Mouse (Mus musculus): ENCODE results near the gene Ints14.
A peak's percentile ranks its signal among the peaks of the same experiment; 100 is the strongest.

Gene Ints14

DNA sequence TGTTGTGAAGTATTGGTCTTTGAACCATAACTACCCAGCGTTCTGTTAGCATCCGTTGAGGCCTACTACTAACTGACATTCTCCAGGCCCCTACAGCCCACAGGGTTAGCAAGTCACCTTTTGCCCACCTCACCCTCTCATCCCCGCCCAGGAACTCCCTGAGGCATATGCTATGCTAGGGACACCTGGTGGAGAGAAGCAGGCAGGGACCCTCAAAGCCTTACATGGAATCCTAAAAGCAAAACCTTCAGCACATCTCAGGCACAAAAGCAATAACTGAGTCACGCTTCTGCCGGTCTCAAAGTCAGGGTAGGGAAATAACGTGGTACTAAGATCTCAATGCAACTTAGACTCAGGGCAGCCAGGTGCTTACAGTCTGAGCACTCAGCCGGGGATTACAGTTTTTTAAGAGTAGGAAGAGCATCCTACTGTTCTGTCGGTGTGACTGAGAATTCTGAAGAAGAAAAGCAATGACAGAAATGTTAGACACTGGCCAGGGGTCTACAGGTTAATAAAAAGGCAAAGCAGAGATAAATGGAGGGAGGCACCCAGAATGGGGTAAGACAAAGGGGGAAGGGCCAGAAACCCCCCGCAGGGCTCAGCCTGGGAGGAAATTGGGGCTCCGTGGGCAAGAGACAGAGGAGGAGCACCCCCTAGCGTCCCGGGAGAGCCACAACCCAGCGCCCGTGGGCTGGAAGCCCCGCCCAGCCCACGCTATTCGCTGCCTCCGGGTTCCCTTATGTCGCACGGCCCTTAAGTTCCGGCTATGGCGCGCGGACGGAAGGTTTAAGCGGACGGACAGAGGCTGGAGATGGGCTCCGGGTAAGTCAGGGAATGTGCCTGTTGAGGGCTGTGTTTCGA lies at the start of gene Ints14:
Gene Ints14 (plus strand): TSS at position 789 of the 861 bp plus-strand sequence.
- DNase-seq (ENCODE audit: low read depth, low spot score), result peak; percentile 98

DNA sequence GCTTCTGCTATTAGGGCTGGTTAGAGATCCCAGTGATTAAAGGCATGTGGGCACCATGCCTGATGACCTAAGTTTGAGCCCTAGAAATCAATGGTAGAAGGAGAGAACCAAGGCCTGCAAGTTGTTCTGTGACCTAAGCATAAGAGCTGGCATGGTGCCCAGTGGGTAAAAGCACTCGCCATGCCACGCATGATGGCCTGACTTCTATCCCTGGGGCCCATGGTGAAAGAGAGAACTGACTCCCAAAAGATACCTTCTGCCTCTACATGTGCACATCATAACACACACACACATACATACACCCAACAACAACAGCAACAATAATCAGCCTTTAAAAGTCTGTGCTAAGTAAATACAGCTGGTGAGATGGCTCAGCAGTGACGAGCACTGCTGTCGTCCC lies 47.3 kb upstream of the Ints14 start:
- DNase-seq (ENCODE audit: low read depth, low spot score), result no peak

DNA sequence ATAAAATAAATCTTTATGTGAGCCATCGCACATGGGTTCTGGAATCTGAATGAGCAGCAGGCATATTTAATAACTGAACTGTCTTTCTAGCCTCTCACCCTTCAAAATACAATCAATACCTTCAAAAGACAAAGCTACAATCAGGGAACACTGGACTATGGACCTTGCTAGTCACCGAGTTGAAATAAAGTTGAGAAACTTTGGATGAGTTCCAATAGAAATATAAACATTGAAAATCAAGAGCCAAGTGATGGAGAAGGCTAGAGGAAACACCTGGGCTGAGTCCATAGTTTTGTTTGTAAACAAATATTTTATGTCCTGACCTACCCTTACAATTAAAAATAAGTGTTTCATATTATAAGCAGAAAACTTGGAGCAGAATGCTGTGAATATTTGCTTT lies 46.7 kb upstream of the Ints14 start:
- no peak for DNase-seq (ENCODE audit: low read depth, low spot score)

DNA sequence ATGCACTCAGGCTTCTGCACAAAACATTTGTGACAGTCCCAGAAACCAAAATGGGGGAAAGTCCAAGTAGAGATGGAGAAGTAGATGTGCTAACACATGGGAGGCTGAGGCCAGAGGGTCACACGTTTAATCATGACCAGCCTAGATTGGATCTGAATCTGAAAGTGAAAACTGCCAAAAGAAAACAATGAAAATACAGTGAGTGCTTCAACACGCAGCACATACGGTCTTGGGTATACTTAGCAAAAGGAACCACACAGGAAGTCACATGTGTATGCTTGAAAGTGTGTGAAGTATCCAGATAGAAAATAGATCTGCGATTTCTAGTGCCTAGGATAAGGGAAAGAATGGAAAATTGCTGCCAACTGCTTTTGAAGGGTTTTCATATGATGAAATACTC lies 46.1 kb upstream of the Ints14 start:
- no peak for DNase-seq (ENCODE audit: low read depth, low spot score)

DNA sequence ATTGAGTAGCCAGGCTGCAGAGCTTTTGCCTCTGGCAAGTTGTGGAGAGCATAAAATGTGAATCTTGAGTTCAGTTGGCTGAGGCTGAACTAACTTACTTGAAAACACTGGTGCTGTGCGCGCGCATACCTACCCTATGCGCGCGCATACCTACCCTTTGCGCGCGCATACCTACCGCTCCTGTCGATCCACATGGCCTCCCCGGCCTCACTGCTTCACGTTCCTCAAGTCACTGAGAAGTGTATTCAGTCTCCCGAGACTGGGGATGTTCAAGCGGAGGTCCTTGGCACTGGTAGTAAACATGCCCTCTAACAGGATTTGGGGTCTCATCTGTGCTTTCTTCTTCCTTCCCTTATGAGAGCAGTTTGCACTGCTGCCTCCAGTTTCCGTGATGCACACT lies 42.1 kb upstream of the Ints14 start:
- no peak for DNase-seq (ENCODE audit: low read depth, low spot score)

DNA sequence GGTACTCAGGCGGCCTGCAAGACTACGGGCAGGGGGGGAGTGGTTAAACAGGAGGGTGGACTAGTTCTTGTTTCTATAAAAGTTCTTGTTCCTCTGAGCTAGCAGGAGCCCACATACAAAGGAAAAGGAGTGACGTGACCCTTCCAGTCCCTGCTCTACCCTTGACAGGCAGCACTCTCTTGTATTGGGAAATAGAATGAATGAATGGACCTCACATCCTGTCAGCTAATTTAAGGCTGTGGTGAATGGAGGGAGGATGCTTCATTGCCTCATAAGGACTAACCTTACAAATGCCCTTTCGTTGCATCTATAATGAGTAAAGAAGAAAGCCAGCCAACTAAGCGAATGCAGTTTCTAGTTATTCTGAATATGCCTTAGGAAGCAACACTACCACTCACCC lies 34.9 kb upstream of the Ints14 start:
- DNase-seq (ENCODE audit: low read depth, low spot score), result no peak

DNA sequence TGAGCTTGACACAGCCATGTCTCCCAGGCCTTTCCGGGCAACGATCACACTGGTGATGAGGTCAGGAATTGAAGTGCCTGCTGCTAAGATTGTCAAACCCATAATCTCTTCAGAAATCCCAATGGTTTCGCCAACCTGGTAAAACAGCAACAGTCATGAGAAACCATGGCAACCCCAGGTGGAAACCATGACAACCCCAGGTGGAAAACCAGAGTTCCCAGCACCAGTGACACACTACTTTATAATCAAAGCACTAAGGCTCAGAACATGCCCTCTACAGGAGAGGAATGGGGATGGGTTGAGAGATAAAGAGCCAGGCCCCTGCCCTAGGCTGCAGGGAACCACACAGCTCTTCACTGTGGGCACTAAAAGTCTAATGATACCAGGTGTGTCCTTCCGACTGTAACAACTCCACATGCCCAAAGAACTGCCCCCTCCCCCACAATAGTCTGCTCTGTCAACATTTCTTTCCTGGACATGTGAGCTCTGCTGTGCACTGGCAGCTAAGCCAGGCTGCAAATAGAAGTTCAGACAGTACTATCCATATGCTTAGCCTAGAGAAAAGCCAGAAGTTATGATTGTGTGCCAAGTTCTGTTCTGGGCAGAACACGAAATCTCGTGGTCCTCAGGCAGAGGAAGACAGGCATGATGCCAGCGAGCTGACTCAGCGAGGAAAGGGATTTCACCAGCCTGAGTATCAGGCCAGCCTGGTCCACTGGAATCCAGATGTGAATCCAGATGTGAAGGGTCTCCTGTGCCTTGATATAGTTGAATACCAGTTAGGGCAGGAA lies 34.3 kb upstream of the Ints14 start:
- peak; percentile 94 for DNase-seq (ENCODE audit: low read depth, low spot score)

DNA sequence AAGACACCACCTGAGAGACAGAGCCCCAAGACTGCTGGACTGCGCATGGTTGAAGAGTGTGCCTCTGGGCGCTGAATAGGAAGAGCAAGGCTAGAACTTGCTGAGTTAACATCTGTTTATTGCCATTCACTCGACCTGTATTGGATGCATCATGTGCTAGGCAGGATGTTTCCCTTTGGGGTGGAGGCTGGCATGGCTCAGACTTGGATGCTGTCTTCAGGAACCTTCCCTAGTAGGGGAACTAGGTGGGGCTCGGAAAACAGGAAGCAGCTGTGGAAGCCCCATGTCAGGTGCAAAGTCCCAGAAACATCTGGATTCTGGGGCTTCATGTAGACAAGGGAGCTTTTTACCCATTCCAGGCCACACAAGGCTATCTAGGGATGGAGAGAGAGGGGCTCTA lies 30.4 kb upstream of the Ints14 start:
- no peak for DNase-seq (ENCODE audit: low read depth, low spot score)

DNA sequence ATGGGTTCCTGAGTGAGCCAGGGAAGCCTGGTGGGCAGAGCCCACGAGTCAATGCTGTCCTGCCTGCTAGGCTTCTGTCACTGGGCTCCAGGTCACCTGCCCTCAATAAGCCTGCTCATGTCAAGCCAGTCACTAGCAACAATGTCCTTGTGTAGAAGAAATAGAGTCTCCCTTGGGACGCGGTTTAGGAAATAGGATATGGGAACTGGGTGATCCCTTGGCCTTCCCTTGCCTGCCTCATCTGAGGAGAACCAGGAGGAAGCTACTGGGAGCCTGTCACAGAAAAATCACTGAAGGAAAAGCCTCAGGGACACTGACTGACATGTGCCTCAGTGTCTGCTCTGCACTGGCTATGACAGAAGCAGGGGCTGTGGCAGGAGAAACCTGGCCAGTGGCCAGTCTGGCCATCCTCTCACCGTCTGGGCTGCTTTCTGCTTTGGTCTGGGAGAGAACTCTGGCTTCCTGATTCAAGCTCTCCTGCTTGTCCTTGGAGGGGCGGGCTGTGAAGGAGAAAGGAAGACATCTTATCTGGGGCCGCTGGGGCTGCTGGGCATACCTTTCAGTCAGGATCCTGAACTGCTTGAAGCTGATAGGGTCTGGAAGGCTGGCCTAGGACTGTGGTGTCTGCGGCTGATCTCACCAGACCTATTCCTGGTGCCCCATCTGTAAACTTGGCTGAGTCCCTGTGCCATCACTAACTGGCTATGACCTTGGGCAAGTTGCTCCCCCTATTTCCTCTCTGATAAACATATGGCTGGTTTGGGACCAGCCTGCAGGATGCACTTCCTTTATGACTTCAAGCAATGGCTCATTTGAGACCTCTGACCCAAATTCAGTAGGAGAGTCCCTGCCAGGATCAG lies 28.7 kb upstream of the Ints14 start:
- DNase-seq (ENCODE audit: low read depth, low spot score), result peak; percentile 26

DNA sequence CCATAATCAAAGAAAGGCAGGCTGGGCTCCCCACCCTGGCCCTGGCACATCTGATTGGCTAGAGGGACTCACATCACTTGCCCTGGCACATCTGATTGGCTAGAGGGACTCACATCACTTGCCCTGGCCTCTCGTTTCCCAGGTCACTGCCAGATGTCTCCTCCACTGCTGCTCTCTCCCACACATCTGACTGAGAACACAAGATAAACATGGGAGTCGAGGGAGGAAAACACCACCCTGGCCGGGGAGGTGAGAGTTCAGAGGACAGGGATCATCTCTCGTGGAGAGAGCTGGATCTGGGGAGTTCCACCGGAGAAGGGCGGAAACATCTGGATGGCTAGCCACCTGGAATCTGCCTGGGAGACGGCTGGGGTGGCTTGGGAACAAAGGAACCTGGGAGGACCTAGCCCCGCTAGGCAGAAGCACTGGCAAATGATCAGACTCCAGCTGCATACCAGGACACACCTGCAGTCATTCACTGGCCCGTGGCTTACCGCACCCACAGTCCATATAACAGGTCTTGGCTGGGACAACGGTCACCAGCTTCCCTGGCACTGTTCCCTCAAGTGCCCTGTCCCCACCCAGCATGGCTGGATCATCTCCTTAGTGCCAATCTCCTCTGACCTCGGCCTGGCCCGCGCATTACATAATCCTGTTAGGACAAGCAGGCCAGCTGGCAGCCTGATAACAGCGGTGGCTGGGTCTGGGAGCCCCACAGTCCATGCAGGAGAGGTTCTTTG lies 26.5 kb upstream of the Ints14 start:
- peak; percentile 45 for DNase-seq (ENCODE audit: low read depth, low spot score)

DNA sequence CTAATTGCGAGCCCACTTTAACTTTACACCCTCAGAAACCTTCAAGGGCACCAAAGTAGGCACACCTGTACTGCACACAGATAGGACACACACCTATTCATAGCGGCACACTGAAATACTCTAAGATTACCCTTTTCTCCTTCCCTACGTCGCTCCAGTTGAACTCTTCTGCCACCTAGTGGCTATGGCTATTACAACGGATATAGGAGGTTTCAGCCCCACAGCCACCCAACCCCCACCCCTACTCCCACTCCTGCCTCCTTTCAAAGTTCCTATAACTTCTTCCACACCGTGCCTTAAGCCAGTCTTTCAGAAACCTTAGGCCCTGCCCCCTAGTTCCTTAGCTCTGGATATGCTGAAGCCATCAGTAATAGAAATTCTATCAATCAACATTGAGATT lies 24.2 kb upstream of the Ints14 start:
- DNase-seq (ENCODE audit: low read depth, low spot score), result peak; percentile 74

DNA sequence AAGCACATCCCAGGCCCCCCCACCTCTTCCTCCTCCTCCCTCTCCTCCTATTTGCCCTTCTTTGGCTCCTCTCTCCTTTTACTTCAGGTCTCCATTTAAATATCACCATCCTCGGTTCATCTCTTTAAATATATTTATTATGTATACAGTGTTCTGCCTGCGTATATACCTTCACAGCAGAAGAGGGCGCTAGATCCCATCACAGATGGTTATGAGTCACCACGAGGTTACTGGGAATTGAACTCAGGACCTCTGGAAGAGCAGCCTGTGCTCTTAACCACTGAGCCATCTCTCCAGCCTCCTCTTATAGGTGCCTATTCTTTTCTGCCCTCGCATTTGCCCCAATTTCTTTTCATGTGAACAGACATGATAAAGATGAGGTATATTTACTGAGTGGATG lies 23.2 kb upstream of the Ints14 start:
- no peak for DNase-seq (ENCODE audit: low read depth, low spot score)

DNA sequence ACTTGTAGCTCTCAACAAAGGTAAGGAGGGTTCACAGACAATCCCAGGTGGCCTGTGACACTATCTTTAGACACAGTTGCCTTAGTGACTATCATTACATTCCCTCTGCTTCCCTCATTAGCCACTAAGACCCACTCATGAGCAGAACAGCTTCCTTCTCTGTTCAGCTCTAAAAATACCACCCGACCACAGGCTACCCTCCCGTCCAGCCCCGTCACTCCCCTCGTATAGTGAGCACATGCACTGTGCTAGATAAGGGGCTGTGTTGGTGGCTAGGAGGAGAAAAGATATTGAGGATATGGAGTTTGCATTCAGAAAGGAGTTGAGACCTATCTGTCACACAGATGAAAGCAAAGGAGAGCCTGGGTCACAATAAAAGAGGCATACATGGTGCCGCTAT lies 22.2 kb upstream of the Ints14 start:
- no peak for DNase-seq (ENCODE audit: low read depth, low spot score)

DNA sequence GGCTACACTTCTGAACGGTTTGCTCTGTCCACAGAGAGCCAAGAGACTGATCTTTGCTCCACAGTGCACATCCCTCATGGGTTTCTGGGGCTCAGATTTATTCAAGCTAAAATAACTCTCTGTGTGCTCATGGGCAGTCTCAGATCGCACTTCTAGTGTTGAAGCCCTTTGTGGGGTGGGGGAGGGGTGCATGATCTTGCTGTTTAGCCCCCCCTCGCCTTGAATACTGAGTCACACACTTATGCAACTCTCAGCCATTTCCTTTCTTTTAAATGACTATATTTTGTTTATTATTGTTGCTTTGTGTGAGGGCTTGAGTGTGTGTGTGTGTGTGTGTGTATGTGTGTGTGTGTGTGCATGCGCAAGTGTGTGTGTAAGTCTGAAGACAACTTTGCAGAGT lies 21.4 kb upstream of the Ints14 start:
- DNase-seq (ENCODE audit: low read depth, low spot score), result no peak

DNA sequence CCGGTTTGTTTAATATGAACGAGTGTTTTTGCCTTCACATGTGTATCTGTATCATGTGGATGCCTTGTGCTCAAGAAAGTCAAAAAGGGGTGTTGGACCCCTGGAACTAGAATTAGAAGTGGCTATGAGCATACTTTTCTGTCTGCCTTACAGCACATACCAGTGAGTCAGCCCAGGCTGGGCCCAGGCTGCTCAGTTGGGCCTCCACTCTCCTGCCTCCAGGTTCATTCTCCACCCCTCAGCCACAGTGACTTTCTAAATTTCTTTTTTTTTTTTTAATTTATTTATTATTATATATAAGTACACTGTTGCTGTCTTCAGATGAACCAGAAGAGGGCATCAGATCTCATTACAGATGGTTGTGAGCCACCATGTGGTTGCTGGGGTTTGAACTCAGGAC lies 20.9 kb upstream of the Ints14 start:
- no peak for DNase-seq (ENCODE audit: low read depth, low spot score)

DNA sequence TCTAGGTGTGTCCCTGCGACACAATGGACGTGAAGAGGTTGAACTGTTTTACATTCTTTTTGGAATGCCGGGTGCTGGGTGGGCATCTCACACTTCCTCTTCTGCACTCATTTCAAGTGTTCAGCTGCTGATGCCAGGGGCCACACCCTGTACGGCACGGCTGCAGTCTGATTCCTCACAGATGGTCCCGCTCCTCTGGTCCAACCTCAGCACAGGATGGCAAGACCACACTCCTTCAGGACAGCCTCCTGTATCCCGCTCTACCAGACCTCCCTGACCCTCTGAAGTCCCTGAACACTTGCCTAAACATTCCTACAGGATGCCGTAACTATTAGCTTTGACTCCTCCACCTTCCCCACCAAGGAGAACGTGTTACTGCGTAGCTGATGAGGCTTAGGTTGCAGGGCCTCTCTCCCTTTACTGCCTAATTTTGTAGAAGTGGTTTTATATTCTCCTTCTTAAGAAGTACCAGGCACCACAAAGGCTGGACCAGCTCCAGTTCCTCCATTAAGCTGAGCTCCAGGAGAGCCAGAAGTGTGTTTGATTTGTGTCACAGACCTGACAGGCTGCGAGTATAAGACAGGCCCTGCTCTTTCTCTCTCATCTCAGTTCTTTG lies 19.9 kb upstream of the Ints14 start:
- no peak for DNase-seq (ENCODE audit: low read depth, low spot score)

DNA sequence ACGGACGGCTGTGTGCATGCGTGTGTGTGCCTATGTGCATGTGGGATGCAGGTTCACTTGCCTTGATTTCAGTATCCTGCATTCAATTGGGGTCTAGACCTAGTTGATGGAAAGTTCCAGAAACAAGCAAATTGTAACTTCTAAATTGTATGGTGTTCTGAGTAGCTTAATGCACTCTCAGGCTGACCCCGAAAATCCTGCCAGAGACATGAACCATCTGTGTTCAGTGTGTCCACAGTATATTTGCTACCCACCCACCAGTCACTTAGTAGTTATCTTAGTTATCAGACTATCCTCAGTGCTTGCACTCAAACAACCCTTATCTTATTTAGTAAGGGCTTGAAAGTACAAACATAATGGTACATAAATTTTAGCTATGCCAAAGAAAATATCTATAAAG lies 19.1 kb upstream of the Ints14 start:
- DNase-seq (ENCODE audit: low read depth, low spot score), result no peak

DNA sequence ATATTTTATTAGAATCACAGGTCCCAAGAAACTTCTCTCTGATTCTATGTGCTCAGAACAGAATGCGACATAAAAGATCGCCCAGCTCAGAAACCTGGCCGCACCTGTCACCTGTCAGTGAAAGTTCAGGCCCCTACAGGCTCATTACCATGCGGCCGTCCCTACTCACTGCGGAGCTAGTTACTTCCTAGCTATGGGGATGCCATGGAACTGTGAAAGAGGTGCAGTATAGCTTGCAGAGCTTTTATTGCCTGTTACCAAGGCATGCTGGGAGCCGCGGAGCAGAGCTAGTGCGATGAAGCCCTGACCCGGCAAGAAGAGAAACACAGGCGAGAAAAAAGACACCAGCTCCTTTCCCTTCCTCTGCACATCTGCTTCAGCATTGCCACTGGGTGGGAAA lies 16.7 kb upstream of the Ints14 start:
- no peak for DNase-seq (ENCODE audit: low read depth, low spot score)

DNA sequence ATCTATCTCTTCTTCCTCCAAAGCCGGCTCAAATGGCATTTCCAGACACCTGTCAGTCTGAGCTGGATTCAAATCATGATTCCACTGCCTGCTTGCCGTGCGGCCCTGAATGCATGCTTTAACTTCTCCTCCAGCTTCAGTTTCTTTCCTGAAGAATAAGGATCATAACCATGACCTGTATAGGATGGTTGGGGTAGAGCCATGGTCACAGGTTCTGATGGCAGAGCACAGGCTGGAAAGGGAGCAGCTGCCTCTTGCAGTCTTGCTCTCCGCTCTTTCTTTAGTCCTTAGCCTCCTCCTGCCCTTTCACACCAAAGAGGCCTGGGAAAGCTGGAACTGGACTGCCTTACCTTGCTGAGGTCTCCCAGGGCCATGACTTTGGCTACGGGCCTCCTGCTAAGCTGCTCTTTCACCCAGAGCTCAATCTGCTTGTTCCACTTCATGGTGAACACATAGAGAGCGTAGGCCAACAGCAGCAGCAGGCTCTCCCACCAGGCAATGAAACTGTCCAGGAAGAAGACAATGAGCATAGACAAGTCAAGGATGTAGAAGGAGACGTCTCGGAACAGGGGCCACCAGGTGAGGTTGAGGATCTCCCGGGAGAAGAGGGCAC lies 13.1 kb upstream of the Ints14 start:
- DNase-seq (ENCODE audit: low read depth, low spot score), result no peak

DNA sequence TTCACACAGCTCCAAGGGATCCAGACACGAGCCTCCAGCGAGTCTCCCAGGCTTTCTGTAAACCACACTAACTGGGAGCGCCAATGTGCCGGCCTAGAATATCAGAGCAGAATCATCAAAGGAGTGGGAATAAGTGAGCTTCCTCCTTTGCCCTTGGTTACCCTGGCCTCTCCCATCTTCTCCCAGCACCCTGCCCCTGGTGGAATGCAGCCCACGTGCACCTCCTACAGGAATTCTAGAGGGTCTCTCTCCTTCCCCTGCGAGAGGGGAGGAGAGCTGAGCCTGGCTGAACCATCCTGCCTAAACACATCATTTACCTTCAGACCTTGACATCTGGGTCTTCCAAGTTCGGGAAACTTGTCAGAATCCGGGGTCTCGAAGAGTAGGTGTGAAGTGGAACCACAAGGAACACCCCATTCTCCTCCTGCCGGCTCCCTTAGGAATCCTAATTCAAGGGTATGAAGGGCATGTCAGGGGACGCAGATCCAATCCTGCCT lies 9.5 kb upstream of the Ints14 start, which contains the start of gene Slc24a1:
Gene Slc24a1 (minus strand): TSS at position 447 of the 497 bp plus-strand sequence.
- no peak for DNase-seq (ENCODE audit: low read depth, low spot score)

Measured in brain, adult 2 months (tissue).